Mouse (Mus musculus): ENCODE measurements around the gene Dlx3.

- TF ChIP-seq CTCF (IDR thresholded peaks at IDR 0.05; ENCODE audit: low read depth): no peak
- TF ChIP-seq EP300 (optimal IDR thresholded peaks at IDR 0.05): no peak
These were observed 33.2 kb downstream of the Dlx3 start for GRCm38 (mm10) chr11:95153116-95153515.

Measured in stomach, postnatal 0 days (tissue).